Mouse (Mus musculus): ENCODE data around the gene Gm42674. TPM values are rescaled to one million over a fixed set of nuclear protein-coding genes. Genes with fewer than 3 reads are reported as not detected.

The Gm42674 gene
- polyA plus RNA-seq (2017; shearing (Covaris generic)), result not detected

DNA sequence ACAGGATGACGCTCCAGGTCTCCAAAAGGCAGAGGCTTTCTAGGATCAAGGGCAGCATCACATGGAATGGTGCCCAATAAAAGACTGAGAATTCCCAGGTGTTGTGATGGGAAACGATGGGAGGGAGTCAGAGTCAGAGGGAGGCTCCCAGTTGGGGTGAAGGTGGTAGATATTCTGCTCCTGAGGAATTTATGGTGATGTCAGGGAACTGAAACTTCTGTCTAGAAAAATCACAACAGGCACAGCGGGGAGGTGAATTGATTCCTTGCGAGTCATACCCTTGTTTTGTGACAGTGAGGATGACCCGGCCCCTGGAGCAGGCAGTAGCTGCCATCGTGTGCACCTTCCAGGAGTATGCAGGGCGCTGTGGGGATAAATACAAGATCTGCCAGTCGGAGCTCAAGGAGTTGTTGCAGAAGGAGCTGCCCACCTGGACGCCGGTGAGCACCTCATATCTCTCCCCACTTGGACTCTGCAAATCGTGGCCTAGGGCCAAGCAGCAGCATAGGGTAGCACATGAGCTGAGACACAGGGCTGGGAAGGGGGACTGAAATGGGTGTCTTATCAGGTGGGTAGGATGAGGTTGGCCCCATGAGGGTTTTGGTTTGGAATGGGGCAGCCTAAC is at the start of gene Gm42674:
Gm42674 (plus strand) TSS at position 419 of the 625 bp plus-strand sequence.

DNA sequence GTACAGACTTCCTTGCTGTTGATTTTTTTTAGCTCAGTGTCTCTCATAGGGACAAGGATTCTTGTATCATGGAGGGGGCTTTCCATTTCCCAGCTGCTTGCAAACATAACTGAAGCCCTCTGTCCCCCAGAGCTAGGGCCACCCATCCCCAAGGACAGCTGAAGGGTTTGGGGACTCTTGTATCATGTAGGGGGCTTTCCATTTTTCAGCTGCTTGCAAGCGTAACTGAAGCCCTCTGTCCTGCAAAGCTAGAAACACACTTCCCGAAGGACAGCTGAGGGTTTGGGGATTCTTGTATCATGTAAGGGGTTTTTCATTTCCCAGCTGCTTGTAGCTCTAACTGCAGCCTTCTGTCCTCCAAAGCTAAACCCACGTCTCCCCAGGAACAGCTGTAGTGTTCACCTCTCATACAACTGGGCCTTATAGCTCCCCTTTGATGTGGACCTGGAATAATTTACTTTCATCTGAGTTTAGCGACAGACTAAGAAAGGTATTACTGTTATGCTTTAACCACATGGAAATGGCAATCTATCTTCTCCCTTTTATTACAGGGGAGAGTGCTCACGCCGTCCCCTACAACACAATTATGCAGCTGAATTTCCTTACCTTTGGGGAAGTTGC is 41.6 kb upstream of the Gm42674 start, which contains the start of gene S100a3:
S100a3 (plus strand) TSS at position 571 of the 621 bp plus-strand sequence.

DNA sequence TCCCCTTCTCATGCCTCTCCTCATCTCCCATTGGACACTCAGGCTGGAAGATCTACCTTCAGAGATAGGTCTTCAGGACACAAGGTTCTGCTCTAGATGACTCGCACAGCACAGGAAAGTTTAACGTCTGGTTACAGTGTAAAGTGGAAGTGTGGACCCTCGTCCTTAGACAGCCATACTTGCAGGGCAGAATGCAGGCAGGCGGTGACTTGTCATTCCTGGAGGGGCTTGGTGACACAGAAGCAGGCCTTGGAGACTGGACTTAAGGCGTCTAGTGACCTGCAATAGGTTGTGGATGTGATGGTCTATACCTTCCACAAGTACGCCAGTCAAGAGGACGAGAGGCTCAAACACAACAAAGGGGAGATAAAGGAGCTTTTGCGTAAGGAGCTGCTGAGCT is 11.8 kb upstream of the Gm42674 start, which contains the start of gene S100a2:
S100a2 (plus strand) TSS at position 301 of the 400 bp plus-strand sequence.

DNA sequence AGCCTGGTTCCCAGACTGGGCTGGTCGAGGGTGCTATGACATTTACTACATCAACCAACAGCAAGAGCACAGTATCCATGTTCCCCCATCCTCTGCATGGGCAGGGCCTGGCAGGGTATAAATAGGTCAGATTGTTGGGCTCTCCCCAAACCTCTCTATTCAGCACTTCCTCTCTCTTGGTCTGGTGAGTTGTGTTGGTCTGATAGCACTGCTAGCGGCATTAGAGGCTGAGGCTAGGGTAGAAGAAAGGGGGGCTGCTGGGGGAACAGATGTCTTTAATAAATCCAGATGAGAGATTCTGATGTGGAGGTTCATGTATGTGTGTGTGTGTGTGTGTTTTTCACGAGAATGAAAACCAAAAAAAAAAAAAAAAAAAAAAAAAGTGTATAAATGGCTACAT is 1.9 kb downstream of the Gm42674 start, which contains the start of gene S100a4:
S100a4 (plus strand) TSS at position 149 of the 400 bp plus-strand sequence.

DNA sequence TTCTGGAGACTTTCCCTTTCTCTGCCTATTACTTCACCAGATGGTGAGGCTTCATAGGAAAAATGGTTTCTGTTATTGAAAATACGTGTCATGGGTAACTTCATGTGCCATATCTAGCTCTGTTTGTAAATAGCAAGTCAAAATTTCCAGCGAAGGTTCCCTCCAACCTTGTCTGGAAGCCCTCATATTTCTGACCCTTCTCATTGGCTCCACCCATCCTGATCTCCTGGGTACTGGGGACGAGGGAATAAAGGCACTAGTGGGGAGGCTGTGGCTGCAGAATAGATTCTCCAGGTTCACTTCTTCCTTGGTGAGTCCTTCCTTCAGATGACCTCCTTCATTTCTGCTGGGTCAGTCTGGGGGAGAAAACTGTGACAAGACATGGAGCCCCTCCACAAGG is 6.5 kb downstream of the Gm42674 start, which contains the start of gene S100a5:
S100a5 (plus strand) TSS at position 301 of the 400 bp plus-strand sequence.

DNA sequence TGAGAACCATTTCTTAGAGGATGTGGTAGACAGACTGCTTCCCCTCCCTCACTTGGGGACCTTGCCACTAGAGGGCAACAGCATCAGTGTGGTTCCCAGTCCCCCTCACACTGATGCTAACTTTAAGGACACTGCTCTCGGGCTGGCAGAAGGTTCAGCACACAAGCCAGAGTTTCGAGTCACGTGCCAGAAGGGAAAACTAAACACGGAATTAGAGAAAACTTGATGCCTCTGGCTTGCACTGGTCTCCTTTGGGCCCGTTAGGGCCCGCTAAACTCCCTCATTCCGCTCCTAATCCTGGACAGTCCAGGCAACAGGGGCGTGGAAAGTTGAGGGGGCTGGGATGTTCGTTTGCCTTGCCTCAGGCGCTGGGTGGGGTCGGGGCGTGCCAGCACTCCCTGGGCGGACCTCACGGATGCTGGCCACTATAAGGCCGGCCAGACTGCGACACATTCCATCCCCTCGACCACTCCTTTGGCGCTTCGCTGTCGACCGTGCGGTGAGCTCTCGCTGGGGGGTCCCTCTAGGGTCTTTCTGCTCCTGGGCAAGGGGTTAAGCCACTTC is 11.1 kb downstream of the Gm42674 start, which contains the start of gene S100a6:
S100a6 (plus strand) TSS at position 155 of the 564 bp plus-strand sequence.

DNA sequence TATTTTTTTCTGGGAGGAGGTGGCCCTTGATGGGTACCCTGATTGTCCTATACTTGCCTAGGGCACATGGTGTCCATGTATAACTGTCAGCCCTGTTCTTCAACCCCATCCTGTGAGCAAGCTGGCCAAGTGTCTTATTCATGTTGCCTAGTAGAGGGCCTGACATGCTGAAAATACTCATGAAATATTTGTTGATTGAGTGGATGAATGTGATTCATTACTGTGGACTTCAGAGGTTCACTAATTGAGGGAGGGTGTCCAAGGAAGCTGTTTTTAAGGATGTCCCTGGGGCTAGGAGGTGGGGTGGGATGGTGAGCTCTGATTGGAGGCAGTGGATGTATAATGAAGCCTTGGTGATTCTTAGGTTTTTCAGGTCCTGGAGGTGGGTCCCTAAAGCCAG is 52.0 kb downstream of the Gm42674 start, which contains the start of gene S100a7a:
S100a7a (plus strand) TSS at position 301 of the 400 bp plus-strand sequence.

Other genes with a start within 250 kb of the Gm42674 start
- gene Slc27a3, start 212.0 kb upstream of the Gm42674 start, polyA plus RNA-seq (2017; shearing (Covaris generic)), result not detected
- gene Ints3, start 168.3 kb upstream of the Gm42674 start, polyA plus RNA-seq (2017; shearing (Covaris generic)), result 22.0 TPM
- gene Npr1, start 136.0 kb upstream of the Gm42674 start, polyA plus RNA-seq (2017; shearing (Covaris generic)), result not detected
- gene Ilf2, start 125.8 kb upstream of the Gm42674 start, polyA plus RNA-seq (2017; shearing (Covaris generic)), result 88.3 TPM
- gene Snapin, start 110.9 kb upstream of the Gm42674 start, polyA plus RNA-seq (2017; shearing (Covaris generic)), result 54.4 TPM
- 165 TPM for gene Chtop, start 92.4 kb upstream of the Gm42674 start, polyA plus RNA-seq (2017; shearing (Covaris generic))
- 2.7 TPM for gene S100a1, start 87.5 kb upstream of the Gm42674 start, polyA plus RNA-seq (2017; shearing (Covaris generic))
- gene S100a13, start 87.5 kb upstream of the Gm42674 start, polyA plus RNA-seq (2017; shearing (Covaris generic)), result 153 TPM
- gene S100a14, start 75.0 kb upstream of the Gm42674 start, polyA plus RNA-seq (2017; shearing (Covaris generic)), result not detected
- gene S100a16, start 64.7 kb upstream of the Gm42674 start, polyA plus RNA-seq (2017; shearing (Covaris generic)), result not detected
- gene S100a3, start 41.3 kb upstream of the Gm42674 start, polyA plus RNA-seq (2017; shearing (Covaris generic)), result 3.4 TPM
- gene S100a2, start 11.7 kb upstream of the Gm42674 start, polyA plus RNA-seq (2017; shearing (Covaris generic)), result not detected
- 366 TPM for gene S100a4, start 1.9 kb downstream of the Gm42674 start, polyA plus RNA-seq (2017; shearing (Covaris generic))
- not detected for gene S100a5, start 6.6 kb downstream of the Gm42674 start, polyA plus RNA-seq (2017; shearing (Covaris generic))
- gene S100a6, start 11.0 kb downstream of the Gm42674 start, polyA plus RNA-seq (2017; shearing (Covaris generic)), result 1,053 TPM
- 0.29 TPM for gene S100a7a, start 52.1 kb downstream of the Gm42674 start, polyA plus RNA-seq (2017; shearing (Covaris generic))
- gene S100a8, start 67.1 kb downstream of the Gm42674 start, polyA plus RNA-seq (2017; shearing (Covaris generic)), result not detected
- gene S100a9, start 93.8 kb downstream of the Gm42674 start, polyA plus RNA-seq (2017; shearing (Covaris generic)), result not detected
- not detected for gene Pglyrp4, start 125.0 kb downstream of the Gm42674 start, polyA plus RNA-seq (2017; shearing (Covaris generic))
- gene Gm5849, start 176.0 kb downstream of the Gm42674 start, polyA plus RNA-seq (2017; shearing (Covaris generic)), result not detected